Mouse (Mus musculus) forebrain, embryonic 11.5 days (tissue): ENCODE data around the gene Plcxd1. TPM values are rescaled to one million over a fixed set of nuclear protein-coding genes. Genes with fewer than 3 reads are reported as not detected.
"Not testable (repeated sequence)": the region's sequence is repeated elsewhere in the genome, so short reads cannot be mapped to it uniquely, and the experiment has no call there.

ENCODE experiments used
- ATAC-seq: fragments of 200-750 bp; cut with Nextera tagmentation; replicated peaks from 2 replicates; pipeline ENCODE4 v1.8.0; 2017; ENCODE audit warnings: moderate TSS enrichment; ENCODE audit not compliant: low FRiP score
- DNase-seq: peaks from one replicate; pipeline ENCODE4 v3.0.0-alpha.2; 2017; ENCODE audit warnings: low spot score
- H3K27ac ChIP-seq: fragments of 300-500 bp; sonication (generic); 2 replicates; pipeline ENCODE4 v1.5.1; 2014; ENCODE audit warnings: low read depth, low read length
- H3K27me3 ChIP-seq: fragments of 300-500 bp; sonication (generic); 2 replicates; pipeline ENCODE4 v1.6.1; 2014; ENCODE audit warnings: mild to moderate bottlenecking, low read length, mixed read lengths; ENCODE audit not compliant: control insufficient read depth, insufficient read depth
- H3K36me3 ChIP-seq: fragments of 300-500 bp; sonication (generic); 2 replicates; pipeline ENCODE4 v1.6.1; 2014; ENCODE audit warnings: mild to moderate bottlenecking, low read length, moderate library complexity, mixed read lengths; ENCODE audit not compliant: control insufficient read depth, insufficient read depth
- H3K4me1 ChIP-seq: fragments of 300-500 bp; sonication (generic); replicated peaks from 2 replicates; pipeline ENCODE4 v1.6.1; 2014; ENCODE audit warnings: low read length, mixed read lengths; ENCODE audit not compliant: control insufficient read depth, insufficient read depth
- H3K4me2 ChIP-seq: fragments of 300-500 bp; sonication (generic); 2 replicates; pipeline ENCODE4 v1.6.1; 2014; ENCODE audit warnings: low read depth, mild to moderate bottlenecking, low read length, moderate library complexity, mixed read lengths; ENCODE audit not compliant: severe bottlenecking
- H3K4me3 ChIP-seq: fragments of 300-500 bp; sonication (generic); 2 replicates; pipeline ENCODE4 v1.5.1; 2014; ENCODE audit warnings: low read depth, low read length
- H3K9ac ChIP-seq: fragments of 300-500 bp; sonication (generic); 2 replicates; pipeline ENCODE4 v1.6.1; 2014; ENCODE audit warnings: low read length
- H3K9me3 ChIP-seq: fragments of 300-500 bp; sonication (generic); 2 replicates; pipeline ENCODE4 v1.6.1; 2016; ENCODE audit warnings: low read length, mixed read lengths; ENCODE audit not compliant: control insufficient read depth
- WGBS: fragments of 180-500 bp; shearing (Covaris S2); extraction: QIAGEN DNeasy Blood & Tissue Kit; methylation state at CpG from one replicate; pipeline ENCODE4 v1.1.7; 2014; 5-methylcytosine and 5-hydroxymethylcytosine counted together
- polyA plus RNA-seq: library from polyadenylated mRNA; unstranded; fragments of >200 nt; fragmentation: Nextera tagmentation; extraction: Ambion mirVana; gene quantifications from 2 replicates; pipeline ENCODE4 v1.2.1, GENCODE M21; 2014

Gene Plcxd1
- polyA plus RNA-seq: 0.43 and 1.3 TPM in 2 replicates

DNA sequence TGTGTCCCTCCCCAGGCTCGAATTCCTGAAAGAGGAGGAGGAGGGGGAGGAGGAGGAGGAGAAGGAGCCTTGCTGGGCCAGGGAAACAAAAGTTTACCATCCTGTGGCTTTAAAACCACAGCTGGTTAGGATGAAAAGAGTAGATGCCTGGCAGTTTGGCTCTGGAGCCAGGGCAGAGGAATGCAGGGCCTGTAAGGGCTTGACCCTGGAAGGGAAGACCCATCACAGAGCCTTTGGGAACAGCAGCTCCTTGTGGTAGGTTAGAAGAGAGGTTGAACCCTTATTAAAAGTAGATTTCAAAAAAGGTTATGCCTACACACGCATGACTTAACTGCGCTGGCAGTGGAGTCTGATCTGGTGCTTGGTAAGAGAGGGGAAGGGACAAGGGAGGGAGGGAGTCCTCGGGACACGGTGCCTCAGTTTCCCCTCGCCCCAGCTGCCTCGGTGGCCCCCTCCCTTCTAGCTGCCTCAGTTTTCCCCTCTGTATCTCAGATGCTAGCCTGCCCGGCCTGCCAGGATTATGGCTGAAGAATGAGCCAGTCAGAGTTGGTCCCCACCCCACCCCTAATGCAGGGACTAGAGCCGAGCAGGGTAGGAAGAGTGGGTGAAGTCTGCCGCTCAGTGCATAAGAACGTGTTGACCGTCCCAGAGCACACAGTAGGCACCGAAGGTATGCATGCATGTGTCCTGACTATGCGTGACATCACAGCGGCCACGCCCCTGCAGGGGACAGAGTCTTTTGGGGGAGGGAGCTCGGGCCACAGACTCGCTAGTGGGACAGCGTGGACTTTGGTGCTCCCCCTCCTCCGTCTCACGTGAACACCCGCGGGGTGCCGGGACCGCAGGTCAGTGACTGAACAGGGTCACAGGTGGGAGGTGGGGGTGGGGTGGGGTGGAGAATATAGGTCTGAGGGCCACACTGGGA lies at the start of gene Plcxd1:
Gene Plcxd1 (plus strand): TSS at position 314 of the 925 bp plus-strand sequence.
- H3K9me3 ChIP-seq: no peaks in the 10 kb centered on the region
- DNase-seq (peak; percentile 60), ATAC-seq (0 out of 2 replicates have a peak, but pooled peaks have one; percentile 23)
- H3K4me2 ChIP-seq: peak within 1 kb of the TSS; percentile 15
- H3K27me3 ChIP-seq: 0 out of 2 replicates have a peak, but pooled peaks cover 2% of the 10 kb centered on the region
- no peak within 1 kb of the TSS for H3K4me3 ChIP-seq
- 5% methylated on average over 25 of the region's 25 CpGs for WGBS
- H3K4me1 ChIP-seq: peaks cover 11% of the 10 kb centered on the region
- H3K36me3 ChIP-seq: peaks cover 17% of the 10 kb centered on the region
- no peak within 1 kb of the TSS for H3K9ac ChIP-seq
- H3K27ac ChIP-seq: no peak within 1 kb of the TSS

- Histone ChIP-seq H3K9ac (peak overlapping the region; percentile 60), H3K4me1 (no peaks in the 10 kb centered on the region), H3K4me3 (peak overlapping the region; percentile 46), H3K36me3 (no peaks in the 10 kb centered on the region), H3K4me2 (peak overlapping the region; percentile 50), H3K9me3 (no peaks in the 10 kb centered on the region), H3K27me3 (no peaks in the 10 kb centered on the region), H3K27ac (0 out of 2 replicates have a peak overlapping the region, but pooled peaks have one; percentile 3)
- DNase-seq (peak; percentile 74), ATAC-seq (peak; percentile 99)
- WGBS: 3% methylated on average over 19 of the region's 19 CpGs
Observed at GRCm38 (mm10) chr5:110057637-110058408, 41.9 kb upstream of the Plcxd1 start.

DNA sequence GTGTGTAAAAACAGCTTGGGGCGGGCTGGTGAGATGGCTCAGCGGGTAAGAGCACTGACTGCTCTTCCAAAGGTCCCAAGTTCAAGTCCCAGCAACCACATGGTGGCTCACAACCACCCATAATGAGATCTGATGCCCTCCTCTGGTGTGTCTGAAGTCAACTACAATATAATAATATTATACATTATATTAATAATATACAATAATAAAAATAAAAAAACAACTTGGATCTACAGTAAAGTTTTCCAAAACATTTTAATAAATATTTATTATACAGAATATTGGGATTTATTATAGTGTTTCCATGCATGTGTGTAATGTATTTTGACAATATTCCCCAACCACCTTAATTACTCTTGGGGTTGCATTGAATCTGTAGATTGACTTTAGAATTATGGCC lies 27.4 kb upstream of the Plcxd1 start, which contains the start of gene Gm17655:
Gene Gm17655 (minus strand): TSS at position 101 of the 400 bp plus-strand sequence.
- H3K36me3 ChIP-seq, DNase-seq, H3K9me3 ChIP-seq, H3K4me1 ChIP-seq, H3K9ac ChIP-seq, H3K27me3 ChIP-seq, H3K4me2 ChIP-seq, H3K27ac ChIP-seq, H3K4me3 ChIP-seq, ATAC-seq: not testable (repeated sequence)
- WGBS: 95% methylated on average over 2 of the region's 2 CpGs

DNA sequence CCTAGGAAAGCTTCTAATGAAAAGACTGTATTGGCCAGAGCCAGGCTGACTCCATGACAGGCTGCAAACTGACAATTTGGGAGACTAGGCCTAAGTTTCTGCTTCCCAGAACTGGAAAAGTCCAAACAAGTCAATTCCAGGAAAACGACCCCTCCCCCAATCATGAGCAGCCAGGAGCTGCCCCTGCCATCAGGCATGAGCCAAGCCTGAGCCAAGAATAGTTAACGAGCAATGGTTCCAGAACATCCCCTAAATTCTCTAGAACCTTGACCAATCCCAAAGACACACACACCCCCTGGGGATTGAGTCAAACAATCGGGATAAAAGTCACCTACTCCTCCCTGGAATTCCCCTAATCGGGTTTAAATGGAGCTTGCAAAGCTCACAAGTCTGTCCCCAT lies 16.8 kb upstream of the Plcxd1 start:
- ATAC-seq (no peak), DNase-seq (no peak)
- Histone ChIP-seq H3K9ac (no peak overlapping the region), H3K4me3 (no peak overlapping the region), H3K4me2 (no peak overlapping the region), H3K36me3 (no peaks in the 10 kb centered on the region; the same call in 1 of the 2 replicates), H3K4me1 (no peaks in the 10 kb centered on the region), H3K27ac (no peak overlapping the region), H3K27me3 (no peaks in the 10 kb centered on the region), H3K9me3 (peaks cover 7% of the 10 kb centered on the region; the same call in 1 of the 2 replicates)
- whole genome bisulfite sequencing: 83% methylated on average over 4 of the region's 4 CpGs

DNA sequence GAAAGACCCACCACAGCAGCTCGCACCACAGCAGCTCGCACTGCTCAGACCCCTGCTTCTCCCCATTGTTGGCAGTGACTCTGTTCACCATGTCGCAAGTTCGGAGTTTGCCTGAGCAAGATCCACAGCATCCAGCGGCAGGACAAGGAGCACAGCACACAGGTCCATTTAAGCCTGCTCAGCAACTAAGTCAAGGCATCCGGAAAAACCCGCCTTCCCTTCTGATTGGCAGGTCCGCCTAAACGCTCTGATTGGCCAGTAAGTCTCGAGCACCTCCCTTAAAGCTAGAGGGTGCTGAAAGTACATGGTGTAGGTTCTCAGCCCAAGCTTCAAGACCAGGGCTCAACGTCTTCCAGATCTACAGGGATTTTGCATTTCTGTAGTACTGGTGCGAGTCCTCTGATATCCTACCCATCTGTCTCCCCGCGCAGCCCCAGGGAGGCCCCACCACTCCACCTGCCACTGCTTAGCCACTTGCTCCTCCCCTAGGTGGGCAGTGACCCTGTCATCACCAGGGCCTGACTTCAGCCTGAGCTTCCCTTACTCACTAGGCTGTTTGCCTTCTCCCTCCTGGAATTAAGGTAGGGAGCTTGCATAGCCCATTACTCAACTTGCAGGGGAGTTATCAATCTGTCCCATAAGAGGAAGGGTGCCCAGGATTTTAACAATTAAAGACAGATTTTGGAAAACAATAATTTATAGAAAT lies 13.5 kb upstream of the Plcxd1 start:
- no peaks in the 10 kb centered on the region for H3K9me3 ChIP-seq
- H3K36me3 ChIP-seq: no peaks in the 10 kb centered on the region
- no peak for DNase-seq
- whole genome bisulfite sequencing: 39% methylated on average over 14 of the region's 14 CpGs
- H3K4me3 ChIP-seq: no peak overlapping the region
- no peak overlapping the region for H3K9ac ChIP-seq
- no peaks in the 10 kb centered on the region for H3K4me1 ChIP-seq
- no peak for ATAC-seq
- H3K4me2 ChIP-seq: no peak overlapping the region
- H3K27me3 ChIP-seq: no peaks in the 10 kb centered on the region
- H3K27ac ChIP-seq: no peak overlapping the region

GRCm38 (mm10) chr5:110091546-110091945 lies 8.2 kb upstream of the Plcxd1 start:
- no peak for DNase-seq
- Histone ChIP-seq H3K9ac (no peak overlapping the region), H3K4me3 (no peak overlapping the region), H3K4me1 (no peaks in the 10 kb centered on the region; the same call in 1 of the 2 replicates), H3K36me3 (no peaks in the 10 kb centered on the region), H3K9me3 (no peaks in the 10 kb centered on the region), H3K27me3 (no peaks in the 10 kb centered on the region), H3K27ac (no peak overlapping the region), H3K4me2 (no peak overlapping the region)
- WGBS: 85% methylated on average over 2 of the region's 2 CpGs
- no peak for ATAC-seq

- H3K4me3 ChIP-seq: peak within 1 kb of the TSS; percentile 49
- WGBS: under 1% methylated on average over 25 of the region's 25 CpGs
- ATAC-seq (peak; percentile 98), DNase-seq (peak; percentile 89)
- no peaks in the 10 kb centered on the region; the same call in 1 of the 2 replicates for H3K4me1 ChIP-seq
- H3K27me3 ChIP-seq: no peaks in the 10 kb centered on the region
- H3K9ac ChIP-seq: peak within 1 kb of the TSS; percentile 65
- H3K36me3 ChIP-seq: no peaks in the 10 kb centered on the region
- H3K27ac ChIP-seq: no peak within 1 kb of the TSS
- peak within 1 kb of the TSS; percentile 53 for H3K4me2 ChIP-seq
- H3K9me3 ChIP-seq: no peaks in the 10 kb centered on the region
Observed at GRCm38 (mm10) chr5:110094030-110094846, 5.5 kb upstream of the Plcxd1 start, which contains the start of gene Gm35315. Gene Gm35315, minus strand, starts transcription at chr5:110094420.
